Mouse (Mus musculus) MEL (cell line): ENCODE data around the gene Slc41a2. TPM values are rescaled to one million over a fixed set of nuclear protein-coding genes. Genes with fewer than 3 reads are reported as not detected.

ENCODE experiments used
- DNase-seq: peaks from one replicate; pipeline ENCODE4 v3.0.0; 2011; ENCODE audit warnings: low read depth, low spot score
- H3K27ac ChIP-seq: 2 replicates; pipeline ENCODE4 v1.5.1; 2012; ENCODE audit warnings: low read depth, mild to moderate bottlenecking, control low read depth, low read length, moderate library complexity; ENCODE audit not compliant: control insufficient read depth
- H3K27me3 ChIP-seq, 2 experiments: fragments of 150-350 bp in 1 of 2; sonication (generic) in 1 of 2; 2 replicates each; pipeline ENCODE4 v1.6.1; 2012; ENCODE audit warnings: low read length in 2 of 2, mild to moderate bottlenecking in 2 of 2, improper control_type of control experiment in 1 of 2, moderate library complexity in 1 of 2; ENCODE audit not compliant: insufficient read depth in 2 of 2, control insufficient read depth in 1 of 2
- H3K36me3 ChIP-seq, 2 experiments: 2 replicates each; pipeline ENCODE4 v1.6.1; 2012 to 2014; ENCODE audit warnings: low read length in 2 of 2, improper control_type of control experiment in 1 of 2, inconsistent platforms in 1 of 2, mild to moderate bottlenecking in 1 of 2; ENCODE audit not compliant: insufficient read depth in 2 of 2, control insufficient read depth in 1 of 2
- H3K4me1 ChIP-seq, 2 experiments: fragments of 150-350 bp in 1 of 2; sonication (generic) in 1 of 2; 2 replicates each; pipeline ENCODE4 v1.6.1; 2012; ENCODE audit warnings: low read length in 2 of 2, improper control_type of control experiment in 1 of 2, mild to moderate bottlenecking in 1 of 2; ENCODE audit not compliant: insufficient read depth in 2 of 2, control insufficient read depth in 1 of 2
- H3K4me3 ChIP-seq, 2 experiments: fragments of 150-350 bp in 1 of 2; sonication (generic) in 1 of 2; 2 replicates each; pipeline ENCODE4 v1.5.1; 2012; ENCODE audit warnings: low read depth in 2 of 2, low read length in 2 of 2, mild to moderate bottlenecking in 2 of 2, moderate library complexity in 2 of 2, control low read depth in 1 of 2, improper control_type of control experiment in 1 of 2; ENCODE audit not compliant: control insufficient read depth in 1 of 2, insufficient read depth in 1 of 2
- H3K79me2 ChIP-seq: 2 replicates; pipeline ENCODE4 v1.6.1; 2012; ENCODE audit warnings: mild to moderate bottlenecking, low read length, moderate library complexity; ENCODE audit not compliant: control insufficient read depth, poor library complexity, insufficient read depth
- H3K9ac ChIP-seq: 2 replicates; pipeline ENCODE4 v1.6.1; 2012; ENCODE audit warnings: low read depth, mild to moderate bottlenecking, control low read depth, low read length, moderate library complexity; ENCODE audit not compliant: control insufficient read depth, poor library complexity, severe bottlenecking
- H3K9me3 ChIP-seq: fragments of 150-350 bp; sonication (generic); replicated peaks from 2 replicates; pipeline ENCODE4 v1.6.1; 2012; ENCODE audit warnings: mild to moderate bottlenecking, low read length, improper control_type of control experiment, moderate library complexity; ENCODE audit not compliant: insufficient read depth
- CHD2 ChIP-seq: IDR thresholded peaks from 2 replicates; pipeline ENCODE4 v1.6.1; 2011; ENCODE audit warnings: low read length, improper control_type of control experiment
- E2F4 ChIP-seq: IDR thresholded peaks from 2 replicates; pipeline ENCODE4 v1.6.1; 2011; ENCODE audit warnings: low read depth, low read length, improper control_type of control experiment, borderline replicate concordance
- ETS1 ChIP-seq: IDR thresholded peaks from 2 replicates; pipeline ENCODE4 v1.6.1; 2012; ENCODE audit warnings: low read depth, mild to moderate bottlenecking, inconsistent platforms, low read length, improper control_type of control experiment, moderate library complexity
- GABPA ChIP-seq: IDR thresholded peaks from 2 replicates; pipeline ENCODE4 v1.6.1; 2012; ENCODE audit warnings: low read depth, mild to moderate bottlenecking, inconsistent platforms, low read length, improper control_type of control experiment, moderate library complexity
- GATA1 ChIP-seq: IDR thresholded peaks from 2 replicates; pipeline ENCODE4 v1.6.1; 2011; ENCODE audit warnings: low read depth, low read length, improper control_type of control experiment
- HCFC1 ChIP-seq: IDR thresholded peaks from 2 replicates; pipeline ENCODE4 v1.6.1; 2012; ENCODE audit warnings: low read depth, mild to moderate bottlenecking, inconsistent platforms, low read length, improper control_type of control experiment, moderate library complexity
- MAFK ChIP-seq: IDR thresholded peaks from 2 replicates; pipeline ENCODE4 v1.6.1; 2011; ENCODE audit warnings: low read depth, mild to moderate bottlenecking, low read length, improper control_type of control experiment, borderline replicate concordance
- MAX ChIP-seq: IDR thresholded peaks from 2 replicates; pipeline ENCODE4 v1.6.1; 2011; ENCODE audit warnings: low read length, improper control_type of control experiment
- MAZ ChIP-seq: IDR thresholded peaks from 2 replicates; pipeline ENCODE4 v1.6.1; 2012; ENCODE audit warnings: low read depth, mild to moderate bottlenecking, inconsistent platforms, low read length, improper control_type of control experiment
- MXI1 ChIP-seq: IDR thresholded peaks from 2 replicates; pipeline ENCODE4 v1.6.1; 2011; ENCODE audit warnings: mild to moderate bottlenecking, low read depth, low read length, improper control_type of control experiment
- MYB ChIP-seq: IDR thresholded peaks from 2 replicates; pipeline ENCODE4 v1.6.1; 2011; ENCODE audit warnings: mild to moderate bottlenecking, low read depth, low read length, improper control_type of control experiment
- MYC ChIP-seq: IDR thresholded peaks from 2 replicates; pipeline ENCODE4 v1.6.1; 2011; ENCODE audit warnings: low read depth, mild to moderate bottlenecking, low read length, improper control_type of control experiment, moderate library complexity
- NELFE ChIP-seq: IDR thresholded peaks from 2 replicates; pipeline ENCODE4 v1.6.1; 2011; ENCODE audit warnings: low read depth, low read length, improper control_type of control experiment
- NRF1 ChIP-seq: IDR thresholded peaks from 2 replicates; pipeline ENCODE4 v1.6.1; 2014; ENCODE audit warnings: low read depth, mild to moderate bottlenecking, inconsistent platforms, low read length, improper control_type of control experiment, moderate library complexity; ENCODE audit not compliant: poor library complexity, insufficient read depth, severe bottlenecking
- POLR2AphosphoS2 ChIP-seq: IDR thresholded peaks from 2 replicates; pipeline ENCODE4 v1.6.1; 2011; ENCODE audit warnings: low read length, improper control_type of control experiment
- RAD21 ChIP-seq: IDR thresholded peaks from 2 replicates; pipeline ENCODE4 v1.6.1; 2011; ENCODE audit warnings: mild to moderate bottlenecking, low read depth, low read length, improper control_type of control experiment
- RCOR1 ChIP-seq: IDR thresholded peaks from 2 replicates; pipeline ENCODE4 v1.6.1; 2012; ENCODE audit warnings: low read depth, mild to moderate bottlenecking, inconsistent platforms, low read length, improper control_type of control experiment
- SMC3 ChIP-seq: IDR thresholded peaks from 2 replicates; pipeline ENCODE4 v1.6.1; 2011; ENCODE audit warnings: low read depth, low read length, improper control_type of control experiment
- TAL1 ChIP-seq: IDR thresholded peaks from 2 replicates; pipeline ENCODE4 v1.6.1; 2012; ENCODE audit warnings: mild to moderate bottlenecking, inconsistent platforms, low read length, moderate library complexity, mixed read lengths
- TBP ChIP-seq: IDR thresholded peaks from 2 replicates; pipeline ENCODE4 v1.8.0; 2011; ENCODE audit warnings: low read depth, low read length, improper control_type of control experiment
- TCF12 ChIP-seq: IDR thresholded peaks from 2 replicates; pipeline ENCODE4 v1.6.1; 2014; ENCODE audit warnings: low read depth, mild to moderate bottlenecking, inconsistent platforms, low read length, improper control_type of control experiment, moderate library complexity
- UBTF ChIP-seq: IDR thresholded peaks from 2 replicates; pipeline ENCODE4 v1.6.1; 2012; ENCODE audit warnings: low read depth, mild to moderate bottlenecking, inconsistent platforms, low read length, improper control_type of control experiment, moderate library complexity, borderline replicate concordance; ENCODE audit not compliant: insufficient read depth
- USF1 ChIP-seq: IDR thresholded peaks from 2 replicates; pipeline ENCODE4 v1.6.1; 2014; ENCODE audit warnings: low read depth, mild to moderate bottlenecking, inconsistent platforms, low read length, improper control_type of control experiment, moderate library complexity
- USF2 ChIP-seq, 2 experiments: IDR thresholded peaks; 2 replicates each; pipeline ENCODE4 v1.6.1; 2011 to 2012; ENCODE audit warnings: improper control_type of control experiment in 2 of 2, low read length in 2 of 2, borderline replicate concordance in 1 of 2, inconsistent platforms in 1 of 2, low read depth in 1 of 2, mild to moderate bottlenecking in 1 of 2; ENCODE audit not compliant: insufficient read depth in 1 of 2
- ZC3H11A ChIP-seq: IDR thresholded peaks from 2 replicates; pipeline ENCODE4 v1.6.1; 2012; ENCODE audit warnings: low read depth, mild to moderate bottlenecking, inconsistent platforms, low read length, improper control_type of control experiment
- ZMIZ1 ChIP-seq: IDR thresholded peaks from 2 replicates; pipeline ENCODE4 v1.6.1; 2012; ENCODE audit warnings: low read depth, mild to moderate bottlenecking, inconsistent platforms, low read length, improper control_type of control experiment, moderate library complexity
- polyA plus RNA-seq, 2 experiments: library from polyadenylated mRNA; stranded (reverse) in 1 of 2; unstranded in 1 of 2; fragments of >175 nt in 1 of 2; fragments of >200 nt in 1 of 2; gene quantifications; 2 replicates each; pipeline versions ENCODE4 v1.2.1 to v1.2.4; 2012; ENCODE audit warnings: low replicate concordance in 2 of 2, low read depth in 1 of 2; ENCODE audit not compliant: insufficient read length in 2 of 2, insufficient read depth in 1 of 2, missing spikeins in 1 of 2
- total RNA-seq: library from RNA; depleted of rRNA; stranded (reverse); fragments of 300-350 nt; gene quantifications from 2 replicates; pipeline ENCODE4 v1.2.3, GENCODE M21; 2012

The Slc41a2 gene
- total and polyA plus RNA-seq, 3 experiments = not detected

GRCm38 (mm10) chr10:83208436-83208835 lies 129.2 kb downstream of the Slc41a2 start:
- DNase-seq = no peak
- Histone ChIP-seq H3K9ac (no peak overlapping the region), H3K36me3 (peaks cover 0 to 3% of the 10 kb centered on the region in 2 experiments; a peak in 2 of 4 replicates), H3K79me2 (no peaks in the 10 kb centered on the region), H3K4me1 (peaks cover 0 to 7% of the 10 kb centered on the region in 2 experiments), H3K27ac (no peak overlapping the region), H3K4me3 (no peak overlapping the region), H3K27me3 (no peaks in the 10 kb centered on the region), H3K9me3 (no peaks in the 10 kb centered on the region)
- no peak for TF ChIP-seq E2F4
- TF ChIP-seq NELFE = no peak
- no peak for TF ChIP-seq NRF1
- TF ChIP-seq POLR2AphosphoS2 = no peak
- no peak for TF ChIP-seq UBTF
- no peak for TF ChIP-seq RAD21
- TF ChIP-seq MXI1 = no peak
- TF ChIP-seq USF2 (IDR thresholded peaks at IDR 0.05; ENCODE audit: borderline replicate concordance in 1 of 2, insufficient read depth in 1 of 2, low read depth in 1 of 2, low read length in 2 of 2) = no peak
- TF ChIP-seq TCF12 = no peak
- TF ChIP-seq GATA1 = no peak
- TF ChIP-seq GABPA = no peak
- no peak for TF ChIP-seq CHD2
- TF ChIP-seq MAZ = no peak
- TF ChIP-seq HCFC1 = no peak
- no peak for TF ChIP-seq USF1
- TF ChIP-seq ETS1 = no peak
- no peak for TF ChIP-seq MAX
- no peak for TF ChIP-seq TAL1
- TF ChIP-seq TBP = no peak

GRCm38 (mm10) chr10:83202906-83203702 lies 134.6 kb downstream of the Slc41a2 start:
- DNase-seq = no peak
- Histone ChIP-seq H3K4me1 (peaks cover 0 to 7% of the 10 kb centered on the region in 2 experiments), H3K79me2 (no peaks in the 10 kb centered on the region), H3K27ac (no peak overlapping the region), H3K36me3 (peaks cover 0 to 3% of the 10 kb centered on the region in 2 experiments; a peak in 2 of 4 replicates), H3K27me3 (no peaks in the 10 kb centered on the region), H3K9me3 (no peaks in the 10 kb centered on the region), H3K9ac (no peak overlapping the region), H3K4me3 (no peak overlapping the region)
- TF ChIP-seq MXI1 = no peak
- TF ChIP-seq TAL1 = no peak
- no peak for TF ChIP-seq ZMIZ1
- no peak for TF ChIP-seq USF2 (IDR thresholded peaks at IDR 0.05; ENCODE audit: borderline replicate concordance in 1 of 2, insufficient read depth in 1 of 2, low read depth in 1 of 2, low read length in 2 of 2)
- TF ChIP-seq MAZ = no peak
- no peak for TF ChIP-seq NELFE
- no peak for TF ChIP-seq RCOR1
- TF ChIP-seq SMC3 = no peak
- no peak for TF ChIP-seq CHD2
- TF ChIP-seq MAFK = no peak
- TF ChIP-seq MYC = no peak
- TF ChIP-seq ZC3H11A = no peak
- TF ChIP-seq POLR2AphosphoS2 = no peak
- TF ChIP-seq GATA1 = no peak
- no peak for TF ChIP-seq MYB
